Mouse (Mus musculus): ENCODE data around the gene Zfhx3. TPM values are rescaled to one million over a fixed set of nuclear protein-coding genes. Genes with fewer than 3 reads are reported as not detected.
A peak's percentile ranks its signal among the peaks of the same experiment; 100 is the strongest.

The Zfhx3 gene
- polyA plus RNA-seq, 1 experiment from 2014 or later, result 2.4 TPM

DNA sequence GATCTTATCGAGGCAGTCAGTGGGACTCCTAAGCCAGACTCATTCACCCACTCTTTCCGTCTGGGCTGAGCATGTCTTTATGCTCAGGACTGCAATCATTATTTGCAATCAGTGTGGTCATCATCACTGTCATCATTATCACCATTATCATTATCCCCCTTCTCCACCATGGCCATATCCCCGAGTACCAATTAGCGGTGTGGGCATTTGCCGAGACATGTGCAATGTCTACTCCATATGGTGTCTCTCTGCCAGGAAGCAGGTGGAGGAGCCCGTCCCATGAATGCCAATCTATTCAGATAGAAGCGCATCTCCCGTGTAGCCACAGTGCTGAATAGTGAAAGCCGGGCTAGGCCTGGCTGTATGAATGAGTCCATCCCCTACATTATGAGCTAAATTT lies 747.2 kb downstream of the Zfhx3 start:
- Histone ChIP-seq H3K27me3 (replicated peaks; ENCODE audit: control insufficient read depth, insufficient read depth, low read length) (peaks cover 5% of the 10 kb centered on the region), H3K4me1 (replicated peaks; ENCODE audit: control insufficient read depth, insufficient read depth, low read length) (peaks cover 4% of the 10 kb centered on the region; the same call in 1 of the 2 replicates), H3K36me3 (ENCODE audit: control insufficient read depth, insufficient read depth) (no peaks in the 10 kb centered on the region), H3K9me3 (ENCODE audit: control insufficient read depth) (no peaks in the 10 kb centered on the region), H3K4me2 (replicated peaks; ENCODE audit: low read depth) (no peak overlapping the region), H3K27ac (ENCODE audit: low read depth, low read length) (no peak overlapping the region), H3K4me3 (ENCODE audit: low read depth, low read length) (no peak overlapping the region), H3K9ac (ENCODE audit: low read depth, low read length) (no peak overlapping the region)
- TF ChIP-seq CTCF (IDR thresholded peaks at IDR 0.05; ENCODE audit: low read depth), result no peak
- ATAC-seq, result no peak
- WGBS, result 93% methylated on average over 9 of the region's 9 CpGs

- peak; percentile 17; the same call in 1 of the 2 replicates for ATAC-seq
These were observed 748.4 kb downstream of the Zfhx3 start for GRCm38 (mm10) chr8:108690576-108691455.

DNA sequence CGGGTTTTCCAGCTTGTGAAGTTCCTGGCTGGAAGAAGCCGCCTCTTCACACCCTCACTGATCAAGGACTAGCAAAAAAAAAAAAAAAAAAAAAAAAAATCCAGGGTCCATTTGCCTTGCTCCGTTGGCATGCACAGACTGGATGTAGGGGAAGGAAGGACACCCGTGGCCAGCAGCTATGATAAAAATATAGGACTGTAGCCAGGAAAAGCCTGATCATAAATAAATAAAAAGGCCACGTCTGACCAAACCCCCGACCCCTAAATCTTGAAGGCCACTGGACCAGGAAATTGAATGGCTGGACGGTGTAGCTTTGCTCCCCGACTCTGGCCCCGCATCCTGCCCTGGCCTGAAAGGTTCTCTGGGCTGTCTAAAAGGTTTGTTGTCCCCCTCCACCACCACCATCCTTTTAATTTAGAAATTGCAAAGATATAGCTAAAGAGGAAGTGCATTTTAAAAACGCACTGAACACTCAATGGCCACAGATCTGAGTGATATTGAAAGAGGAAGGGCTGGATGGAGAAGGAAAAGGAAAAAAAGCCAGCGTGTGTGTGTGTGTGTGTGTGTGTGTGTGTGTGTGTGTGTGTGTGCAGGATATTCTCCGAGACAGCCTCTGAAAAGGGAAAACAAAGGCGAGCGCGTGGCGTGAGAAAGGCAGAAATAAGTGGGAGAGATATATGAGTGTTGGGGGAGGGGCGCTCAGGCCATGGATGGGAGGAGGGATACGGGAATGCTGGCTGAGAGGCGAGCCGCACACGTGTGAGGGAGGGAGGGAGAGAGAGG lies 749.2 kb downstream of the Zfhx3 start:
- 5% methylated on average over 21 of the region's 21 CpGs for WGBS
- H3K9ac ChIP-seq (ENCODE audit: low read depth, low read length), result no peak overlapping the region
- peaks cover 7% of the 10 kb centered on the region; the same call in 1 of the 2 replicates for H3K4me1 ChIP-seq (replicated peaks; ENCODE audit: control insufficient read depth, insufficient read depth, low read length)
- H3K27ac ChIP-seq (ENCODE audit: low read depth, low read length), result no peak overlapping the region; the same call in none of the 2 replicates
- H3K36me3 ChIP-seq (ENCODE audit: control insufficient read depth, insufficient read depth), result no peaks in the 10 kb centered on the region
- ATAC-seq, result peak; percentile 34; the same call in 1 of the 2 replicates
- H3K4me3 ChIP-seq (ENCODE audit: low read depth, low read length), result peak overlapping the region; percentile 31
- H3K27me3 ChIP-seq (replicated peaks; ENCODE audit: control insufficient read depth, insufficient read depth, low read length), result peaks cover 24% of the 10 kb centered on the region
- peak overlapping the region; percentile 65 for H3K4me2 ChIP-seq (replicated peaks; ENCODE audit: low read depth)
- no peaks in the 10 kb centered on the region for H3K9me3 ChIP-seq (ENCODE audit: control insufficient read depth)
- no peak for TF ChIP-seq CTCF (IDR thresholded peaks at IDR 0.05; ENCODE audit: low read depth)

More at GRCm38 (mm10) chr8:108690576-108691455, 748.4 kb downstream of the Zfhx3 start:
- peaks cover 4% of the 10 kb centered on the region; the same call in 1 of the 2 replicates for H3K4me1 ChIP-seq (replicated peaks; ENCODE audit: control insufficient read depth, insufficient read depth, low read length)
- H3K27me3 ChIP-seq (replicated peaks; ENCODE audit: control insufficient read depth, insufficient read depth, low read length), result peaks cover 16% of the 10 kb centered on the region
- H3K9ac ChIP-seq (ENCODE audit: low read depth, low read length), result no peak overlapping the region
- no peak for TF ChIP-seq CTCF (IDR thresholded peaks at IDR 0.05; ENCODE audit: low read depth)
- H3K9me3 ChIP-seq (ENCODE audit: control insufficient read depth), result no peaks in the 10 kb centered on the region
- H3K4me2 ChIP-seq (replicated peaks; ENCODE audit: low read depth), result peak overlapping the region; percentile 65
- H3K4me3 ChIP-seq (ENCODE audit: low read depth, low read length), result no peak overlapping the region
- H3K27ac ChIP-seq (ENCODE audit: low read depth, low read length), result no peak overlapping the region; the same call in 1 of the 2 replicates
- H3K36me3 ChIP-seq (ENCODE audit: control insufficient read depth, insufficient read depth), result no peaks in the 10 kb centered on the region
- WGBS, result 20% methylated on average over 14 of the region's 14 CpGs

DNA sequence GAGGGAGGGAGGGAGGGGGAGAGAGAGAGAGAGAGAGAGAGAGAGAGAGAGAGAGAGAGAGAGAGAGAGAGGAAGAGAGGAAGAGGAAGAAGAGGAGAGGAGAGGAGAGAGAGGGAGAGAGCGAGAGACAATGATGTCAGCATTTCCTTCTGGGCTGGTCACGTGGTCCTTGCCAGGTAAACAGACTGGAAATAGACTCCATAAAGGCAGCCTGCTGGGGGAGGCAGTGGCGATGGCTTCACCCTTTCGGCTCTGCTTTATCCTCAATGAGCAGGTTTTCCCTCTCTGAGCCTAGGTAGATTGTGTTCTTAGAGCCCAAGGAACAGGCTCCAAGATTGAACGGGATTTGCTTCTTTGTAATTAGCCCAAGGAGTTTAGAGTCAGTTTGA lies 749.8 kb downstream of the Zfhx3 start:
- Histone ChIP-seq H3K36me3 (ENCODE audit: control insufficient read depth, insufficient read depth) (no peaks in the 10 kb centered on the region), H3K4me2 (replicated peaks; ENCODE audit: low read depth) (peak overlapping the region; percentile 65), H3K27me3 (replicated peaks; ENCODE audit: control insufficient read depth, insufficient read depth, low read length) (peaks cover 28% of the 10 kb centered on the region), H3K4me3 (ENCODE audit: low read depth, low read length) (peak overlapping the region; percentile 31), H3K27ac (ENCODE audit: low read depth, low read length) (no peak overlapping the region), H3K4me1 (replicated peaks; ENCODE audit: control insufficient read depth, insufficient read depth, low read length) (peaks cover 7% of the 10 kb centered on the region; the same call in 1 of the 2 replicates), H3K9ac (ENCODE audit: low read depth, low read length) (no peak overlapping the region), H3K9me3 (ENCODE audit: control insufficient read depth) (no peaks in the 10 kb centered on the region)
- no peak for TF ChIP-seq CTCF (IDR thresholded peaks at IDR 0.05; ENCODE audit: low read depth)
- peak; percentile 52 for ATAC-seq
- WGBS, result 4% methylated on average over 5 of the region's 5 CpGs

GRCm38 (mm10) chr8:108692669-108693665 lies 750.5 kb downstream of the Zfhx3 start:
- Histone ChIP-seq H3K4me1 (replicated peaks; ENCODE audit: control insufficient read depth, insufficient read depth, low read length) (peaks cover 7% of the 10 kb centered on the region; the same call in 1 of the 2 replicates), H3K4me2 (replicated peaks; ENCODE audit: low read depth) (peak overlapping the region; percentile 65), H3K9me3 (ENCODE audit: control insufficient read depth) (no peaks in the 10 kb centered on the region), H3K9ac (ENCODE audit: low read depth, low read length) (no peak overlapping the region), H3K36me3 (ENCODE audit: control insufficient read depth, insufficient read depth) (no peaks in the 10 kb centered on the region), H3K4me3 (ENCODE audit: low read depth, low read length) (no peak overlapping the region), H3K27me3 (replicated peaks; ENCODE audit: control insufficient read depth, insufficient read depth, low read length) (peaks cover 34% of the 10 kb centered on the region), H3K27ac (ENCODE audit: low read depth, low read length) (no peak overlapping the region)
- no peak for ATAC-seq
- 81% methylated on average over 6 of the region's 6 CpGs for WGBS
- TF ChIP-seq CTCF (IDR thresholded peaks at IDR 0.05; ENCODE audit: low read depth), result no peak

All from intestine, postnatal 0 days (tissue).